ENCODE assay signal across 36 mouse cellular contexts in the genomic region with DNA sequence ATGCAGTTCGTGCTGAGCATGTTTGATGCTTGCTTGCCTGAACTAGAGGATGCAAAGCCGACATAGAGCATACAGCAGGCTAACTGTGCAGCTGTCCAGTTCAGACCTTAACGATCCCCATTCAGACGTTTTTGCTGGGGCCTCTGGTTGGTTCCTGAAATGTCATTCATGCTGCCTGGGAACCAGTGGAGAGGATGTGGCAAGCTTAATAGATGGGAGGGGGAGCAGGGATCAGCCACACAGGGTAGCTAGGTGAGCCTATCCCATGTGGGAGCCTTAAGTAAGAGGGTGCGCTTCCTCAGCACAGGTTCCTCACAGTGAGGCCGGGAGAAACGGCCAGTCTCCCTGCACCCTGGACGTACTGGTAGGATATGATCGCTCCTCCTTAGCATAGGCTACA. TPM values are rescaled to one million over a fixed set of nuclear protein-coding genes. Genes with fewer than 3 reads are reported as not detected.
DNase-seq lines count a peak whose midpoint lies in the region; ATAC-seq and TF ChIP-seq lines count a peak whose summit lies in the region.
"Had no signal": no experiment of that assay in that cellular context is flagged by ENCODE, and none has a peak within 500 bp of the region (broad histone marks: within the 10 kb centered on the region; RNA-seq: fewer than 3 reads in every experiment).

No protein-coding gene starts in this region.

- intact Hi-C loops in left cerebral cortex, postnatal 36 days (cut with DNase I): loop anchor here (5.0 kb wide), 2 partner anchors 86 to 101 kb away; partner anchors contain the start of gene Hsph1

- WGBS in forebrain, embryonic 15.5 days: 60% methylated on average over 9 of the region's 9 CpGs
- WGBS in forebrain, embryonic 12.5 days: 66% methylated on average over 9 of the region's 9 CpGs

- no peaks in the 10 kb centered on the region for H3K9me3 ChIP-seq in forebrain, embryonic 15.5 days
- H3K9me3 ChIP-seq in forebrain, embryonic 12.5 days: no peaks in the 10 kb centered on the region
- H3K9me3 ChIP-seq: liver, embryonic 15.5 days; midbrain, embryonic 10.5 days; neural tube, embryonic 12.5 days had no signal

- H3K27ac ChIP-seq in forebrain, embryonic 15.5 days (replicated peaks): no peak overlapping the region
- no peak overlapping the region for H3K27ac ChIP-seq in forebrain, embryonic 12.5 days
- peak overlapping the region; percentile 15; the same call in 1 of the 2 replicates for H3K27ac ChIP-seq in cortical plate, adult 2 months (ENCODE audit: insufficient read depth, low read length)
- H3K27ac ChIP-seq: gastrocnemius, adult 2 months; hindbrain, embryonic 14.5 days; liver, embryonic 15.5 days; midbrain, embryonic 10.5 days; neural tube, embryonic 12.5 days; stomach, postnatal 0 days had no signal

- peak; percentile 26 to 53 for DNase-seq in left cerebral cortex, postnatal 36 days (ENCODE audit: low spot score in 2 of 2)
- DNase-seq in left cerebral cortex, adult 11 months (ENCODE audit: low spot score): no peak
- peak; percentile 55 for DNase-seq in brain, adult 2 months (ENCODE audit: low read depth, low spot score)
- no peak for DNase-seq in cerebellum, adult 8-10 months
- no peak for DNase-seq in spleen, adult 12 weeks (ENCODE audit: low spot score)
- DNase-seq: adrenal gland, postnatal 14 days; cerebellum, adult 18-20 months; cerebellum, postnatal 14 days; gastrocnemius, adult 2 months; gastrocnemius, postnatal 36 days; heart, adult 18-20 months; heart, postnatal 36 days; kidney, adult 11 months; kidney, postnatal 25 days; layer of hippocampus, postnatal 36 days; lung, embryonic 14.5 days; lung, postnatal 14 days; spleen, adult 18-20 months; thymus, adult 18-20 months; thymus, postnatal 25 days had no signal

- peaks cover 23% of the 10 kb centered on the region for H3K4me1 ChIP-seq in forebrain, embryonic 15.5 days
- peaks cover 22% of the 10 kb centered on the region for H3K4me1 ChIP-seq in forebrain, embryonic 12.5 days
- 0 out of 2 replicates have a peak, but pooled peaks cover 4% of the 10 kb centered on the region for H3K4me1 ChIP-seq in cortical plate, adult 2 months (ENCODE audit: control insufficient read depth, insufficient read depth, low read length)
- H3K4me1 ChIP-seq: liver, embryonic 15.5 days had no signal

- TF ChIP-seq CTCF in cortical plate, adult 2 months (IDR thresholded peaks at IDR 0.05; ENCODE audit: extremely low read depth, insufficient read depth, low read length): no peak

- no peak overlapping the region for H3K4me2 ChIP-seq in forebrain, embryonic 15.5 days (replicated peaks)
- no peak overlapping the region for H3K4me2 ChIP-seq in forebrain, embryonic 12.5 days
- H3K4me2 ChIP-seq: heart, embryonic 11.5 days; hindbrain, embryonic 14.5 days; liver, embryonic 15.5 days; lung, embryonic 14.5 days; neural tube, embryonic 12.5 days had no signal

- TF ChIP-seq POLR2A in cortical plate, adult 2 months (IDR thresholded peaks at IDR 0.05; ENCODE audit: extremely low read depth, insufficient read depth, low read length): peak; percentile 37; the same call in 1 of the 2 replicates

- H3K4me3 ChIP-seq in forebrain, embryonic 15.5 days: no peak overlapping the region
- no peak overlapping the region for H3K4me3 ChIP-seq in forebrain, embryonic 12.5 days (replicated peaks)
- peak overlapping the region; percentile 61 for H3K4me3 ChIP-seq in cortical plate, adult 2 months (ENCODE audit: insufficient read depth, low read length)
- H3K4me3 ChIP-seq: gastrocnemius, adult 2 months; liver, embryonic 15.5 days; midbrain, embryonic 10.5 days; myocyte; neural tube, embryonic 12.5 days had no signal

- no peaks in the 10 kb centered on the region for H3K27me3 ChIP-seq in forebrain, embryonic 15.5 days
- H3K27me3 ChIP-seq in forebrain, embryonic 12.5 days: no peaks in the 10 kb centered on the region
- H3K27me3 ChIP-seq: neural tube, embryonic 12.5 days; Patski had no signal

- H3K9ac ChIP-seq in forebrain, embryonic 15.5 days (replicated peaks): no peak overlapping the region
- H3K9ac ChIP-seq in forebrain, embryonic 12.5 days: no peak overlapping the region
- H3K9ac ChIP-seq: hindbrain, embryonic 14.5 days; liver, embryonic 15.5 days; lung, embryonic 14.5 days; neural tube, embryonic 12.5 days had no signal

- H3K36me3 ChIP-seq in forebrain, embryonic 15.5 days: no peaks in the 10 kb centered on the region
- no peaks in the 10 kb centered on the region for H3K36me3 ChIP-seq in forebrain, embryonic 12.5 days (replicated peaks)
- H3K36me3 ChIP-seq: liver, embryonic 15.5 days; midbrain, embryonic 10.5 days; neural tube, embryonic 12.5 days had no signal

- 0 out of 2 replicates have a peak, but pooled peaks have one; percentile 39 for ATAC-seq in forebrain, embryonic 15.5 days (replicated peaks)
- no peak for ATAC-seq in forebrain, embryonic 12.5 days (ENCODE audit: low FRiP score)
- ATAC-seq: inflammation-experienced regulatory T-cells, adult 6 months; Patski had no signal

RNA-seq across cellular contexts. Expression of gene Wdr95, which starts 7.5 kb away (rescaled TPM):
- 0.46 and 0.75 TPM in 2 replicates for polyA plus RNA-seq in forebrain, embryonic 15.5 days (2015; fragmentation: Nextera tagmentation; extraction: Ambion mirVana)
- polyA plus RNA-seq in forebrain, embryonic 12.5 days (2016; fragmentation: Nextera tagmentation; extraction: Ambion mirVana): 0.17 and 0.68 TPM in 2 replicates
- 1 to 10 TPM in 1 of 2 experiments, under 1 TPM in 1; 0.91 to 1.7 TPM for total RNA-seq in left cerebral cortex, postnatal 36 days (2021)
- polyA plus RNA-seq in cortical plate, adult 2 months (2012; rRNA removed): 0.93 and 1.3 TPM in 2 replicates
- total RNA-seq: adrenal gland, postnatal 14 days; heart, adult 18-20 months; heart, postnatal 36 days; liver, adult 2 months; MEL had no signal
- polyA plus RNA-seq: embryonic facial prominence, embryonic 11.5 days; kidney, embryonic 14.5 days; liver, adult 2 months; liver, embryonic 15.5 days; lung, embryonic 14.5 days; midbrain, embryonic 10.5 days; stomach, postnatal 0 days had no signal

Comparison
In these comparisons a context has a peak if more than half of its experiments do, and no peak if none do; other contexts are left out.
1. DNase-seq: peak in left cerebral cortex, postnatal 36 days (2 of 2) and brain, adult 2 months (single experiment); none in left cerebral cortex, adult 11 months (single experiment), cerebellum, adult 8-10 months (single experiment) and spleen, adult 12 weeks (single experiment).